Comparison of ENCODE assay signal across 8 mouse cellular contexts in genomic region chr13:92611917-92612316, GRCm38 (mm10). TPM values are rescaled to one million over a fixed set of nuclear protein-coding genes. Genes with fewer than 3 reads are reported as not detected.
A peak's percentile ranks its signal among the peaks of the same experiment; 100 is the strongest.
DNase-seq lines count a peak whose midpoint lies in the region; ATAC-seq and TF ChIP-seq lines count a peak whose summit lies in the region.

No protein-coding gene starts in this region.

- WGBS in spleen, adult 2 months = 24% methylated on average over 7 of the region's 7 CpGs
- WGBS in limb, embryonic 11.5 days = 5% methylated on average over 7 of the region's 7 CpGs
- 9% methylated on average over 7 of the region's 7 CpGs for WGBS in olfactory bulb, adult 2 months

- peak overlapping the region; percentile 28 for H3K4me3 ChIP-seq in spleen, adult 2 months (ENCODE audit: extremely low read depth, insufficient read depth, insufficient read length)
- H3K4me3 ChIP-seq in limb, embryonic 11.5 days (ENCODE audit: low read depth, low read length) = peak overlapping the region; percentile 57
- peak overlapping the region; percentile 88 for H3K4me3 ChIP-seq in olfactory bulb, adult 2 months (ENCODE audit: insufficient read depth, low read depth, low read length)

- no peak for TF ChIP-seq CTCF in spleen, adult 2 months (IDR thresholded peaks at IDR 0.05; ENCODE audit: extremely low read depth, insufficient read depth, insufficient read length, insufficient replicate concordance)
- TF ChIP-seq CTCF in olfactory bulb, adult 2 months (IDR thresholded peaks at IDR 0.05; ENCODE audit: insufficient read depth, low read depth, low read length) = no peak

- H3K9me3 ChIP-seq in limb, embryonic 11.5 days (ENCODE audit: control insufficient read depth, low read length) = no peaks in the 10 kb centered on the region

- no peak for ATAC-seq in cerebellum, adult (ENCODE audit: insufficient number of reproducible peaks, low FRiP score, low TSS enrichment)
- ATAC-seq in limb, embryonic 11.5 days (ENCODE audit: insufficient number of reproducible peaks, low FRiP score, low TSS enrichment, low read depth) = no peak
- no peak for ATAC-seq in erythroid progenitor cell, adult 5-6 weeks (replicated peaks; ENCODE audit: low FRiP score, poor library complexity, severe bottlenecking)

- no peak overlapping the region for H3K9ac ChIP-seq in limb, embryonic 11.5 days (ENCODE audit: low read length)

- no peaks in the 10 kb centered on the region for H3K27me3 ChIP-seq in spleen, adult 2 months (ENCODE audit: control insufficient read depth, insufficient read depth, low read length)
- no peaks in the 10 kb centered on the region for H3K27me3 ChIP-seq in limb, embryonic 11.5 days (ENCODE audit: control insufficient read depth, insufficient read depth, low read length)

- H3K27ac ChIP-seq in spleen, adult 2 months (ENCODE audit: insufficient read depth, low read length) = no peak overlapping the region
- no peak overlapping the region for H3K27ac ChIP-seq in limb, embryonic 11.5 days (replicated peaks; ENCODE audit: low read depth, low read length)
- peak overlapping the region; percentile 72 for H3K27ac ChIP-seq in olfactory bulb, adult 2 months (ENCODE audit: insufficient read depth, low read depth, low read length)

- DNase-seq in cerebellum, postnatal 10 days = peak; percentile 39 to 45
- no peak for DNase-seq in spleen, adult 2 months (ENCODE audit: low read depth in 1 of 2, low spot score in 2 of 2)
- no peak for DNase-seq in spleen, postnatal 36 days (ENCODE audit: low spot score in 2 of 2)
- peak; percentile 30 for DNase-seq in limb, embryonic 11.5 days (ENCODE audit: low spot score)
- DNase-seq in right cerebral cortex, postnatal 36 days (ENCODE audit: low spot score in 2 of 2) = no peak

- peak overlapping the region; percentile 71 for H3K4me2 ChIP-seq in limb, embryonic 11.5 days (ENCODE audit: low read depth, severe bottlenecking)

- peaks cover 4% of the 10 kb centered on the region for H3K4me1 ChIP-seq in spleen, adult 2 months (ENCODE audit: control insufficient read depth, insufficient read depth, insufficient read length)
- H3K4me1 ChIP-seq in limb, embryonic 11.5 days (ENCODE audit: control insufficient read depth, insufficient read depth, low read length) = no peaks in the 10 kb centered on the region
- H3K4me1 ChIP-seq in olfactory bulb, adult 2 months (ENCODE audit: control insufficient read depth, insufficient read depth, low read length) = peaks cover 10% of the 10 kb centered on the region; the same call in 1 of the 2 replicates

- H3K36me3 ChIP-seq in spleen, adult 2 months (ENCODE audit: control insufficient read depth, insufficient read depth, low read length) = no peaks in the 10 kb centered on the region
- H3K36me3 ChIP-seq in limb, embryonic 11.5 days (ENCODE audit: control insufficient read depth, insufficient read depth, low read length) = no peaks in the 10 kb centered on the region

- TF ChIP-seq POLR2A in spleen, adult 2 months (IDR thresholded peaks at IDR 0.05; ENCODE audit: low read depth, low read length) = no peak
- no peak for TF ChIP-seq POLR2A in olfactory bulb, adult 2 months (IDR thresholded peaks at IDR 0.05; ENCODE audit: insufficient read depth, low read depth, low read length)

RNA-seq across cellular contexts. Expression of gene Serinc5, which starts 1.0 kb away (rescaled TPM):
- 16.4 and 23.8 TPM in 2 replicates for polyA plus RNA-seq in spleen, adult 2 months (2012; rRNA removed)
- 7.0 and 7.4 TPM in 2 replicates for polyA plus RNA-seq in limb, embryonic 11.5 days (2014; fragmentation: Nextera tagmentation; extraction: Ambion mirVana)
- polyA plus RNA-seq in olfactory bulb, adult 2 months (2012; ENCODE audit: insufficient read depth, insufficient read length, low replicate concordance, missing spikeins) = 157 TPM in 1 of 2 replicates, not detected in the other
- 33.5 and 56.6 TPM in 2 replicates for total RNA-seq in erythroid progenitor cell, adult 5-6 weeks (2015; ENCODE audit: low replicate concordance)
- total RNA-seq in erythroid progenitor cell, adult 5-6 weeks (2017; ENCODE audit: low replicate concordance) = 44.0 and 54.7 TPM in 2 replicates

RNA-seq across cellular contexts. Expression of gene Spz1, which starts 35.9 kb away (rescaled TPM):
- polyA plus RNA-seq in spleen, adult 2 months (2012; rRNA removed) = not detected in 2 replicates
- not detected in 2 replicates for polyA plus RNA-seq in limb, embryonic 11.5 days (2014; fragmentation: Nextera tagmentation; extraction: Ambion mirVana)
- polyA plus RNA-seq in olfactory bulb, adult 2 months (2012; ENCODE audit: insufficient read depth, insufficient read length, low replicate concordance, missing spikeins) = not detected in 2 replicates
- total RNA-seq in erythroid progenitor cell, adult 5-6 weeks (2015; ENCODE audit: low replicate concordance) = not detected in 2 replicates
- total RNA-seq in erythroid progenitor cell, adult 5-6 weeks (2017; ENCODE audit: low replicate concordance) = not detected in 2 replicates

Comparison
In these comparisons a context has a peak if more than half of its experiments do, and no peak if none do; other contexts are left out.
1. DNase-seq: peak in cerebellum, postnatal 10 days (2 of 2) and limb, embryonic 11.5 days (single experiment); none in spleen, adult 2 months (0 of 2), spleen, postnatal 36 days (0 of 2) and right cerebral cortex, postnatal 36 days (0 of 2).
2. H3K4me3 ChIP-seq: peak in every context shown above with its lines; median percentile 88 in olfactory bulb, adult 2 months; 57 in limb, embryonic 11.5 days; 28 in spleen, adult 2 months.